Mouse (Mus musculus) spleen, adult 2 months (tissue): ENCODE results near the gene Tcea2. TPM values are rescaled to one million over a fixed set of nuclear protein-coding genes. Genes with fewer than 3 reads are reported as not detected.

Experiments
- DNase-seq, 2 experiments: peaks; one replicate each; pipeline versions ENCODE4 v3.0.0 to v3.0.0-alpha.2; 2012 to 2021; ENCODE audit warnings: low spot score in 2 of 2, low read depth in 1 of 2
- H3K27ac ChIP-seq: fragments of 200-500 bp; 2 replicates; pipeline ENCODE4 v1.5.1; 2012; ENCODE audit warnings: low read length, inconsistent platforms; ENCODE audit not compliant: insufficient read depth
- H3K27me3 ChIP-seq: fragments of 200-500 bp; 2 replicates; pipeline ENCODE4 v1.6.1; 2012; ENCODE audit warnings: mild to moderate bottlenecking, moderate library complexity, low read length, inconsistent platforms; ENCODE audit not compliant: control insufficient read depth, insufficient read depth
- H3K36me3 ChIP-seq: fragments of 200-500 bp; 2 replicates; pipeline ENCODE4 v1.6.1; 2012; ENCODE audit warnings: mild to moderate bottlenecking, low read length, inconsistent platforms; ENCODE audit not compliant: control insufficient read depth, insufficient read depth
- H3K4me1 ChIP-seq: fragments of 200-500 bp; 2 replicates; pipeline ENCODE4 v1.6.1; 2011; ENCODE audit warnings: inconsistent platforms; ENCODE audit not compliant: control insufficient read depth, insufficient read depth, insufficient read length
- H3K4me3 ChIP-seq: fragments of 200-500 bp; 2 replicates; pipeline ENCODE4 v1.5.1; 2011; ENCODE audit warnings: mild to moderate bottlenecking, inconsistent platforms; ENCODE audit not compliant: insufficient read depth, insufficient read length; ENCODE audit errors: extremely low read depth
- CTCF ChIP-seq: fragments of 200-500 bp; IDR thresholded peaks from 2 replicates; pipeline ENCODE4 v1.5.1; 2011; ENCODE audit warnings: mild to moderate bottlenecking, inconsistent platforms; ENCODE audit not compliant: insufficient read depth, insufficient read length, insufficient replicate concordance; ENCODE audit errors: extremely low read depth
- POLR2A ChIP-seq: fragments of 200-500 bp; IDR thresholded peaks from 2 replicates; pipeline ENCODE4 v1.6.1; 2011; ENCODE audit warnings: low read depth, low read length, inconsistent platforms
- WGBS: fragments of 180-500 bp; shearing (Covaris S2); methylation state at CpG from one replicate; pipeline ENCODE4 v1.1.7; 2018; 5-methylcytosine and 5-hydroxymethylcytosine counted together
- polyA plus RNA-seq: library from polyadenylated mRNA; depleted of rRNA; stranded (reverse); fragments of >200 nt; gene quantifications from 2 replicates; pipeline ENCODE4 v1.2.3, GENCODE M21; 2012; rRNA removed

Gene Tcea2
- polyA plus RNA-seq, 1 experiment = 17.1 TPM

GRCm38 (mm10) chr2:181720061-181720460 lies 40.0 kb downstream of the Tcea2 start:
- Histone ChIP-seq H3K27me3 (no peaks in the 10 kb centered on the region), H3K4me1 (no peaks in the 10 kb centered on the region), H3K27ac (no peak overlapping the region), H3K4me3 (no peak overlapping the region), H3K36me3 (no peaks in the 10 kb centered on the region)
- TF ChIP-seq CTCF (no peak), POLR2A (no peak)
- WGBS = 48% methylated on average over 3 of the region's 3 CpGs
- no peak for DNase-seq

- H3K27me3 ChIP-seq = no peaks in the 10 kb centered on the region
- H3K4me1 ChIP-seq = no peaks in the 10 kb centered on the region
- no peak for DNase-seq
- no peak overlapping the region for H3K27ac ChIP-seq
- H3K4me3 ChIP-seq = no peak overlapping the region
- no peaks in the 10 kb centered on the region for H3K36me3 ChIP-seq
- TF ChIP-seq CTCF = no peak
- TF ChIP-seq POLR2A = no peak
Observed at GRCm38 (mm10) chr2:181721200-181721599, 41.1 kb downstream of the Tcea2 start.

- no peak for DNase-seq
- 26% methylated on average over 3 of the region's 3 CpGs for WGBS
- TF ChIP-seq CTCF (peak; percentile 23; the same call in 1 of the 2 replicates), POLR2A (no peak)
Observed at GRCm38 (mm10) chr2:181722213-181722612, 42.1 kb downstream of the Tcea2 start.

GRCm38 (mm10) chr2:181727659-181728262 lies 47.7 kb downstream of the Tcea2 start:
- no peak for TF ChIP-seq CTCF
- TF ChIP-seq POLR2A = no peak
- H3K27me3 ChIP-seq = no peaks in the 10 kb centered on the region
- DNase-seq = no peak
- no peak overlapping the region for H3K27ac ChIP-seq
- WGBS = 61% methylated on average over 9 of the region's 9 CpGs
- H3K4me1 ChIP-seq = no peaks in the 10 kb centered on the region
- H3K4me3 ChIP-seq = no peak overlapping the region
- no peaks in the 10 kb centered on the region for H3K36me3 ChIP-seq

More at GRCm38 (mm10) chr2:181722213-181722612, 42.1 kb downstream of the Tcea2 start:
- no peaks in the 10 kb centered on the region for H3K36me3 ChIP-seq
- no peak overlapping the region for H3K4me3 ChIP-seq
- no peaks in the 10 kb centered on the region for H3K27me3 ChIP-seq
- H3K27ac ChIP-seq = no peak overlapping the region
- H3K4me1 ChIP-seq = no peaks in the 10 kb centered on the region

- whole genome bisulfite sequencing = 48% methylated on average over 3 of the region's 3 CpGs
- no peak overlapping the region for H3K4me3 ChIP-seq
- H3K36me3 ChIP-seq = no peaks in the 10 kb centered on the region
- H3K4me1 ChIP-seq = no peaks in the 10 kb centered on the region
- no peaks in the 10 kb centered on the region for H3K27me3 ChIP-seq
- H3K27ac ChIP-seq = no peak overlapping the region
- TF ChIP-seq POLR2A (no peak), CTCF (no peak)
- DNase-seq = no peak
Observed at GRCm38 (mm10) chr2:181730051-181730450, 49.9 kb downstream of the Tcea2 start.

Other genes with a start within 250 kb of the Tcea2 start
- 9.6 and 10.9 TPM in 2 replicates for gene Zbtb46, start 220.9 kb upstream of the Tcea2 start, polyA plus RNA-seq
- 0.15 and 0.36 TPM in 2 replicates for gene Abhd16b, start 187.1 kb upstream of the Tcea2 start, polyA plus RNA-seq
- gene Tpd52l2, start 183.2 kb upstream of the Tcea2 start, polyA plus RNA-seq = 17.5 and 18.8 TPM in 2 replicates
- gene Dnajc5, start 159.8 kb upstream of the Tcea2 start, polyA plus RNA-seq = 54.4 and 59.4 TPM in 2 replicates
- 170 and 197 TPM in 2 replicates for gene Uckl1, start 95.4 kb upstream of the Tcea2 start, polyA plus RNA-seq
- gene Prpf6, start 88.4 kb upstream of the Tcea2 start, polyA plus RNA-seq = 11.6 and 11.8 TPM in 2 replicates
- gene Zfp512b, start 87.5 kb upstream of the Tcea2 start, polyA plus RNA-seq = 32.3 and 42.2 TPM in 2 replicates
- gene Samd10, start 81.1 kb upstream of the Tcea2 start, polyA plus RNA-seq = 15.0 and 22.8 TPM in 2 replicates
- gene Gm29797, start 23.3 kb upstream of the Tcea2 start, polyA plus RNA-seq = 0.26 TPM in 1 of 2 replicates, not detected in the other
- gene Sox18, start 8.7 kb upstream of the Tcea2 start, polyA plus RNA-seq = 47.5 and 73.4 TPM in 2 replicates
- gene Rgs19, start 13.7 kb downstream of the Tcea2 start, polyA plus RNA-seq = 209 and 239 TPM in 2 replicates
- not detected in 2 replicates for gene Lkaaear1, start 18.1 kb downstream of the Tcea2 start, polyA plus RNA-seq
- gene Oprl1, start 34.7 kb downstream of the Tcea2 start, polyA plus RNA-seq = 0.09 and 0.13 TPM in 2 replicates
- gene Myt1, start 83.0 kb downstream of the Tcea2 start, polyA plus RNA-seq = not detected in 2 replicates
- 18.6 and 21.9 TPM in 2 replicates for gene Pcmtd2, start 157.5 kb downstream of the Tcea2 start, polyA plus RNA-seq
- gene Polr3k, start 184.0 kb downstream of the Tcea2 start, polyA plus RNA-seq = 2.8 and 3.2 TPM in 2 replicates